Mouse (Mus musculus): ENCODE measurements at regions not wholly inside any gene's neighbourhood (a gene's known extent, or its start where the extent isn't known, plus 50 kb on each side); places are given as distances from the start of the nearest gene placed in this dataset.
A peak's percentile ranks its signal among the peaks of the same experiment; 100 is the strongest.

GRCm38 (mm10) chr7:117850822-117851221 lies 265.2 kb downstream of the Rps15a start:
- Histone ChIP-seq H3K27ac (ENCODE audit: low read depth, low read length) (no peak overlapping the region), H3K4me3 (ENCODE audit: low read length) (no peak overlapping the region), H3K9ac (ENCODE audit: low read depth, low read length) (no peak overlapping the region), H3K27me3 (ENCODE audit: control insufficient read depth, insufficient read depth, low read length) (no peaks in the 10 kb centered on the region), H3K4me1 (ENCODE audit: control insufficient read depth, insufficient read depth, low read length) (no peaks in the 10 kb centered on the region), H3K36me3 (ENCODE audit: control insufficient read depth, insufficient read depth, low read length) (no peaks in the 10 kb centered on the region), H3K4me2 (replicated peaks; ENCODE audit: low read depth, low read length) (no peak overlapping the region), H3K9me3 (ENCODE audit: control insufficient read depth, low read length) (no peaks in the 10 kb centered on the region)
- 92% methylated on average over 6 of the region's 6 CpGs for WGBS
- ATAC-seq (ENCODE audit: low FRiP score, low TSS enrichment), result no peak

- H3K4me2 ChIP-seq (replicated peaks; ENCODE audit: low read depth, low read length), result no peak overlapping the region
- no peaks in the 10 kb centered on the region for H3K27me3 ChIP-seq (ENCODE audit: control insufficient read depth, insufficient read depth, low read length)
- 82% methylated on average over 5 of the region's 5 CpGs for WGBS
- no peak overlapping the region for H3K9ac ChIP-seq (ENCODE audit: low read depth, low read length)
- H3K4me3 ChIP-seq (ENCODE audit: low read length), result no peak overlapping the region
- ATAC-seq (ENCODE audit: low FRiP score, low TSS enrichment), result no peak
- H3K27ac ChIP-seq (ENCODE audit: low read depth, low read length), result no peak overlapping the region
- no peaks in the 10 kb centered on the region for H3K36me3 ChIP-seq (ENCODE audit: control insufficient read depth, insufficient read depth, low read length)
- H3K9me3 ChIP-seq (ENCODE audit: control insufficient read depth, low read length), result no peaks in the 10 kb centered on the region
- H3K4me1 ChIP-seq (ENCODE audit: control insufficient read depth, insufficient read depth, low read length), result no peaks in the 10 kb centered on the region
Measured at GRCm38 (mm10) chr7:117846041-117846440, 269.9 kb downstream of the Rps15a start.

GRCm38 (mm10) chr7:117842780-117843179 lies 273.2 kb downstream of the Rps15a start:
- H3K27ac ChIP-seq (ENCODE audit: low read depth, low read length), result no peak overlapping the region
- no peaks in the 10 kb centered on the region for H3K27me3 ChIP-seq (ENCODE audit: control insufficient read depth, insufficient read depth, low read length)
- no peak overlapping the region for H3K4me3 ChIP-seq (ENCODE audit: low read length)
- H3K4me1 ChIP-seq (ENCODE audit: control insufficient read depth, insufficient read depth, low read length), result no peaks in the 10 kb centered on the region
- no peak overlapping the region for H3K4me2 ChIP-seq (replicated peaks; ENCODE audit: low read depth, low read length)
- no peak for ATAC-seq (ENCODE audit: low FRiP score, low TSS enrichment)
- WGBS, result 27% methylated on average over 5 of the region's 5 CpGs
- no peak overlapping the region for H3K9ac ChIP-seq (ENCODE audit: low read depth, low read length)
- H3K9me3 ChIP-seq (ENCODE audit: control insufficient read depth, low read length), result no peaks in the 10 kb centered on the region
- no peaks in the 10 kb centered on the region for H3K36me3 ChIP-seq (ENCODE audit: control insufficient read depth, insufficient read depth, low read length)

GRCm38 (mm10) chr7:117795035-117795434 lies 321.0 kb downstream of the Rps15a start:
- H3K36me3 ChIP-seq (ENCODE audit: control insufficient read depth, insufficient read depth, low read length), result no peaks in the 10 kb centered on the region
- no peak for ATAC-seq (ENCODE audit: low FRiP score, low TSS enrichment)
- H3K27ac ChIP-seq (ENCODE audit: low read depth, low read length), result no peak overlapping the region
- no peaks in the 10 kb centered on the region for H3K4me1 ChIP-seq (ENCODE audit: control insufficient read depth, insufficient read depth, low read length)
- H3K4me3 ChIP-seq (ENCODE audit: low read length), result no peak overlapping the region
- H3K9ac ChIP-seq (ENCODE audit: low read depth, low read length), result no peak overlapping the region
- no peaks in the 10 kb centered on the region for H3K9me3 ChIP-seq (ENCODE audit: control insufficient read depth, low read length)
- no peak overlapping the region for H3K4me2 ChIP-seq (replicated peaks; ENCODE audit: low read depth, low read length)
- WGBS, result 43% methylated on average over 3 of the region's 3 CpGs
- no peaks in the 10 kb centered on the region for H3K27me3 ChIP-seq (ENCODE audit: control insufficient read depth, insufficient read depth, low read length)

GRCm38 (mm10) chr7:117793991-117794390 lies 322.0 kb downstream of the Rps15a start:
- 88% methylated on average over 6 of the region's 6 CpGs for WGBS
- H3K36me3 ChIP-seq (ENCODE audit: control insufficient read depth, insufficient read depth, low read length), result no peaks in the 10 kb centered on the region
- H3K4me2 ChIP-seq (replicated peaks; ENCODE audit: low read depth, low read length), result no peak overlapping the region
- H3K9ac ChIP-seq (ENCODE audit: low read depth, low read length), result no peak overlapping the region
- no peak overlapping the region for H3K4me3 ChIP-seq (ENCODE audit: low read length)
- H3K27me3 ChIP-seq (ENCODE audit: control insufficient read depth, insufficient read depth, low read length), result no peaks in the 10 kb centered on the region
- ATAC-seq (ENCODE audit: low FRiP score, low TSS enrichment), result 0 out of 2 replicates have a peak, but pooled peaks have one; percentile 52
- H3K27ac ChIP-seq (ENCODE audit: low read depth, low read length), result no peak overlapping the region
- no peaks in the 10 kb centered on the region for H3K4me1 ChIP-seq (ENCODE audit: control insufficient read depth, insufficient read depth, low read length)
- no peaks in the 10 kb centered on the region for H3K9me3 ChIP-seq (ENCODE audit: control insufficient read depth, low read length)

GRCm38 (mm10) chr7:117792456-117792855 lies 323.5 kb downstream of the Rps15a start:
- H3K4me3 ChIP-seq (ENCODE audit: low read length), result no peak overlapping the region
- 87% methylated on average over 4 of the region's 4 CpGs for WGBS
- H3K36me3 ChIP-seq (ENCODE audit: control insufficient read depth, insufficient read depth, low read length), result no peaks in the 10 kb centered on the region
- no peak overlapping the region for H3K4me2 ChIP-seq (replicated peaks; ENCODE audit: low read depth, low read length)
- no peak for ATAC-seq (ENCODE audit: low FRiP score, low TSS enrichment)
- H3K27ac ChIP-seq (ENCODE audit: low read depth, low read length), result no peak overlapping the region
- H3K9ac ChIP-seq (ENCODE audit: low read depth, low read length), result no peak overlapping the region
- no peaks in the 10 kb centered on the region for H3K27me3 ChIP-seq (ENCODE audit: control insufficient read depth, insufficient read depth, low read length)
- no peaks in the 10 kb centered on the region for H3K4me1 ChIP-seq (ENCODE audit: control insufficient read depth, insufficient read depth, low read length)
- no peaks in the 10 kb centered on the region for H3K9me3 ChIP-seq (ENCODE audit: control insufficient read depth, low read length)

GRCm38 (mm10) chr7:117778996-117779395 lies 337.0 kb downstream of the Rps15a start:
- no peaks in the 10 kb centered on the region for H3K36me3 ChIP-seq (ENCODE audit: control insufficient read depth, insufficient read depth, low read length)
- H3K9ac ChIP-seq (ENCODE audit: low read depth, low read length), result no peak overlapping the region
- no peaks in the 10 kb centered on the region for H3K4me1 ChIP-seq (ENCODE audit: control insufficient read depth, insufficient read depth, low read length)
- no peak overlapping the region for H3K4me2 ChIP-seq (replicated peaks; ENCODE audit: low read depth, low read length)
- H3K9me3 ChIP-seq (ENCODE audit: control insufficient read depth, low read length), result peaks cover under 1% of the 10 kb centered on the region; the same call in 1 of the 2 replicates
- H3K4me3 ChIP-seq (ENCODE audit: low read length), result no peak overlapping the region
- no peak overlapping the region for H3K27ac ChIP-seq (ENCODE audit: low read depth, low read length)
- no peak for ATAC-seq (ENCODE audit: low FRiP score, low TSS enrichment)
- no peaks in the 10 kb centered on the region for H3K27me3 ChIP-seq (ENCODE audit: control insufficient read depth, insufficient read depth, low read length)
- 27% methylated on average over 4 of the region's 4 CpGs for WGBS

- no peak overlapping the region for H3K4me3 ChIP-seq (ENCODE audit: low read length)
- H3K4me1 ChIP-seq (ENCODE audit: control insufficient read depth, insufficient read depth, low read length), result no peaks in the 10 kb centered on the region
- H3K27ac ChIP-seq (ENCODE audit: low read depth, low read length), result no peak overlapping the region
- WGBS, result 96% methylated on average over 2 of the region's 2 CpGs
- H3K9me3 ChIP-seq (ENCODE audit: control insufficient read depth, low read length), result peaks cover 4% of the 10 kb centered on the region; the same call in 1 of the 2 replicates
- H3K36me3 ChIP-seq (ENCODE audit: control insufficient read depth, insufficient read depth, low read length), result no peaks in the 10 kb centered on the region
- no peak overlapping the region for H3K4me2 ChIP-seq (replicated peaks; ENCODE audit: low read depth, low read length)
- no peak for ATAC-seq (ENCODE audit: low FRiP score, low TSS enrichment)
- no peak overlapping the region for H3K9ac ChIP-seq (ENCODE audit: low read depth, low read length)
- H3K27me3 ChIP-seq (ENCODE audit: control insufficient read depth, insufficient read depth, low read length), result no peaks in the 10 kb centered on the region
Measured at GRCm38 (mm10) chr7:117777921-117778320, 338.1 kb downstream of the Rps15a start.

- no peaks in the 10 kb centered on the region for H3K27me3 ChIP-seq (ENCODE audit: control insufficient read depth, insufficient read depth, low read length)
- peaks cover 9% of the 10 kb centered on the region; the same call in 1 of the 2 replicates for H3K9me3 ChIP-seq (ENCODE audit: control insufficient read depth, low read length)
- no peak overlapping the region for H3K4me2 ChIP-seq (replicated peaks; ENCODE audit: low read depth, low read length)
- no peak overlapping the region for H3K4me3 ChIP-seq (ENCODE audit: low read length)
- H3K36me3 ChIP-seq (ENCODE audit: control insufficient read depth, insufficient read depth, low read length), result no peaks in the 10 kb centered on the region
- H3K9ac ChIP-seq (ENCODE audit: low read depth, low read length), result no peak overlapping the region
- peak; percentile 52; the same call in 1 of the 2 replicates for ATAC-seq (ENCODE audit: low FRiP score, low TSS enrichment)
- peaks cover 3% of the 10 kb centered on the region; the same call in 1 of the 2 replicates for H3K4me1 ChIP-seq (ENCODE audit: control insufficient read depth, insufficient read depth, low read length)
- no peak overlapping the region for H3K27ac ChIP-seq (ENCODE audit: low read depth, low read length)
- WGBS, result 37% methylated on average over 6 of the region's 6 CpGs
Measured at GRCm38 (mm10) chr7:117771836-117772235, 344.2 kb downstream of the Rps15a start.

All from kidney, embryonic 14.5 days (tissue).